Mouse (Mus musculus) kidney, postnatal 36 days (tissue): Measurements from ENCODE around the gene Cyp4f13.

Experiments used
- DNase-seq, 2 experiments: peaks; one replicate each; pipeline ENCODE4 v3.0.0; 2021 to 2022; ENCODE audit warnings: mixed read lengths in 2 of 2

The Cyp4f13 gene

DNA sequence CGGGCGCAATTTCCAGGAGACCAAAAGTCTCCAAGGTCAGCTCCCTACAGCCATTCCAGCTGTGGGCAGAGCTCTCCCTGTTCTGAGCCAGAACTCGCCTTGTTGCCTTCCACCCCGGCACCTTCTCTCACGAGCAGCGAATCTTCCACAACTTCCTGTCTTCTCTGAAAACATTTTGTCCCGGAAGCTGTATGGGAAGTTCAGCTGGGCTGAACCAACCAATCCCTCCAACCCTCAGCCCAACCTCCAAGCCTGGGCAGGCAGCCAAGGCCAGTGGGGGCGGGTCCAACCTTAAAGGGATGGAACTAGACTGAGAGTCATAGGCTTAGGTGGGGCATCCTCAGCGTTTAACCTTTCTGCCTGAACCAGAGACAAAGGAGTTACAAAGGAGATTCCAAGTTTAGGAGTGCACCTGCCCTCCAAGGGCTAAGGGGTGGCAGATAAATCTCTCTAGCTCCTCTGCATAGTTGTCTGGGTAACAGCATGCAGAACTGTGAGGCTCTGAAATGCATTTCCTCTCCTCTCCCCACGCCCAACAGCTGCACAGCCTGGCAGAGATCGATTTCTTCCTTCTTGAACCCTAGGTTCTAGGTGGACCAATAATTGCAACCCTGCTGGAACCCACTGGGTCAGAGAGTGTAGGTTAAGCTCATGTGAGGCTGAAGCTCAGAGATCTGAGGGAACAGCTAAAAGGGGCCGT lies at the start of gene Cyp4f13:
TSS of gene Cyp4f13 (minus strand) at position 188 of the 700 bp plus-strand sequence.
- DNase-seq = peak; percentile 98 to 100

DNA sequence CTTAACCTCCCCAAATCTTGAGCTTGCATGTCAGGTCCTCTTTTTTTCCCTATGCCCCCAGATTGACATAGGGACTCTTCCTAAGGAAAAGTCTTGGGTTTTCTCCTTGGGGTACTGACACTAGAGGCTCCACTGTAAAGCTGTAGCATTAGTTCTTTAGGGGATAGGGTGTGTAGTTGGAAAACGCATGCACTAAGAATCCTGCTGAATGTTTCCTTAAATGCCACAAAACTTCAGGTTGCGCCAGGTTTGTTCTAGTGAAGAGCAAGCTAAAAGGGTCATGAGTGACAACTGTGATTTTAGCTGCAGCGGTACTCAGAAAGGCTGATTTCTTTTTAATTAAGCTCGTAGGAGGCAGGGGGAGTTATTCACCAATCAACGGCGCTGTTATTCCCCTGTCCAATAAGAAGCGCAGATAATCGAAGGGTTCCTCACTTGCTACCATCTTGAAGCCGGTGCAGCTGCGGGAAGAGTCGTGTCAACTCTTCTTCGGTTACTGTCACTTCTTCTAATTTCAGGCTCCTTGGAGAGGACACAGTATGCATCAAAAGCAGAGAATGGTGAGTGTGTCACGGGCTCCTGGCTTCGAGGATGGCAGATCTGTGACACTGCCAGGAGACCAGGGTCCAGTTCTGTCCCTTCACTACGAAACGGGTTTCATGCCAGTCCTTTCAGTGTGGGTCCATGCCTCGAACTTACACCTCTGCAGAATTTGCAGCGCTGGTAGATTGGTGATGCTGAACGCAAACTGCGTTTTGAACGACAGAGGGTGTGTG lies 45.7 kb upstream of the Cyp4f13 start, which contains the start of gene Zfp952:
TSS of gene Zfp952 (plus strand) at position 431 of the 776 bp plus-strand sequence.
- peak; percentile 89 to 93 for DNase-seq

DNA sequence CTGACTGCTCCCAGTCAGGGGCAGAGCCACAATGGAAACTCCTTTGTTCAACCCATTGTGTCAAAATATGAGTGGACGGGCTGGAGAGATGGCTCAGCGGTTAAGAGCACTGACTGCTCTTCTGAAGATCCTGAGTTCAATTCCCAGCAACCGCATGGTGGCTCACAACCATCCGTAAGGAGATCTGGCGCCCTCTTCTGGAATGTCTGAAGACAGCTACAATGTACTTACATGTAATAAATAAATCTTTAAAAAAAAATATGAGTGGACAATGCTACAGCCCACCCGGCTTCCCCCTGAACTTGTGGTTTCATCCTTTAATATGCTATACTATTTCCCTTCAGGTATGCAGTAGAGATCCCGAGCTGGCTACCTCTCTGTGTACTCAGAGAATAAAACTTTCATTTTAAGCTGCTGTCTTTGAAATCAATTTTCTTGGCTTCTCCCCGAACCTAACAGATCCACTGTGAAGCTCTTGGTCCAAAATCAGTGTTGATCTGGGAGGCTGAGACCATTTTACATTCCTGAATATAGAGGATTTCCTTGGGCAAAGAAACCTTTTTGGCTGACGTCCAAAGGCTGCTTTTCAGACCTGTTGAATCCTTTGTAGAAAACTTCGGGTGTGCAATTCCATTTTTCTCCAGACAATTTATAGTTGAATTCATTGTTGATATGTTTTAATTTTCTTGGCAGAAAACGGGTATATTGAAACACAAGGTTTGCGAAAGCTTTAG lies 44.9 kb upstream of the Cyp4f13 start:
- DNase-seq = peak; percentile 7 to 36

DNA sequence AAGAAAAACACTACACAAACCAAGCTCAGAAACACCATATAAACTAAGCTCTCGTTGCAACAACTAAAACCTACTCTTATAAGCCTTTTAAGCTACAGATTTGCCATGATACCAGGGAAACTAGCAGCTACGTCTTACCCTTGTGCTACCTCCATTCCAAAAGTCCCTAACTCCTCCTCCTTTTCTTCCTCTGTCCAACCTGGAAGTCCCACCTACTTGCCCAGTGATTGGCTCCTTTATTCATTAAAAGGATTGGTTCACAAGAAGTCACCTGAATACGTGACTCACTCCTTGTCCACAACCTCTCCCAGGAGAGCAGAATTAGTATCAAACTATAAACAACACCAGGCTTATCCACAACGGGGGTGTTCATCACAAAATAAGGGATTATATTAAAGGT lies 39.1 kb upstream of the Cyp4f13 start:
- DNase-seq = no peak

DNA sequence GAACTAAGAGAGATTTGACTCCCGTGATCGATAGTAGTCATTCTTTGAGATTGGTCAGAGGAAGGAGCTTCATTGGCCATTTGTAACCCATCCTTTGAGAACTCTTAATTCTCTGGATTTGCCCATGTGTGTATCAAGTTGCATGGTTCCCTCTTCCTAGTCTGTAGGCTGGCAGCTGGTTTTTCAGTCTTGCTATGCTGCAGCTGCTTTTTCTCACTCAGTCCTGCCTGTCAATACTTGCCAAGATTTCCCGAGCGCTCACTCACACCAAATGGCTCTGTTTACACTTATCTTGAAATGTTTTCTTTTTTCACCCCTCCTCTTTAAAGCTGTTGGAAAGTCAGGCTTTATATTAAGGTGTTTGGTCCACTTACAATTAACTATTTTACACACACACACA lies 34.2 kb upstream of the Cyp4f13 start:
- no peak for DNase-seq

DNA sequence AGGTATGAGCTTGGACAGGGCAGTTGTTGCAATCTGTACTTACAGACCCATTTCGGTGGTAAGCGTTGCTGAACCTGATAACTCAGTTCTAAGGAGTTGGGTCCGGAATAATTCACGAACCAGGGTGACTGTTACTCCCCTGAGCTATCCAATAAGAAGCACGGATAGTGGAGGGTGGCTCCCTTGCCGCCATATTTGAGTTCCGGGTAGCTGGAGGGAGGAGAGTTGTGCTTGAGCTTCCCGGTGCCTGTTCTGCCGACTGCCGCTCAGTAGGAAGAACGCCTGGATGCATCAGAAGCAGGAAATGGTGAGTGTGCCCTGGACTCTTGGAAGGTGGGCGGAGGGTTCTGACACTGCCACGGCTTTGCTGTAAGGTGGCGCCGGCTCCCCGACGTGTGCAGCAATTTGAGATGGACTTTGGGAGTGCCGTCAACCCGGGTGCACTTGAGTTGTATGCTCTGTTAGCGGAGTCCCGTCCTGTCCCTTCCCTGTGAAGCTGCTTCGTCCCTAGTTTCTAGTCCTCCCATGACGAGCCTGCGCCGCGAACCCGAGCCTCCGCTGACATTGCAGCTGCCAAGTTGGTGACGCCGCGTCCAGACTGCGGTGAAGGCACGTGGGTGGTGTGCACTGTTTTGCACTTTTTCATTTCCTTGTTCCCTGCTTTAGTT lies 18.6 kb upstream of the Cyp4f13 start, which contains the start of gene Zfp472:
TSS of gene Zfp472 (plus strand) at position 192 of the 668 bp plus-strand sequence.
- peak; percentile 90 to 94 for DNase-seq

DNA sequence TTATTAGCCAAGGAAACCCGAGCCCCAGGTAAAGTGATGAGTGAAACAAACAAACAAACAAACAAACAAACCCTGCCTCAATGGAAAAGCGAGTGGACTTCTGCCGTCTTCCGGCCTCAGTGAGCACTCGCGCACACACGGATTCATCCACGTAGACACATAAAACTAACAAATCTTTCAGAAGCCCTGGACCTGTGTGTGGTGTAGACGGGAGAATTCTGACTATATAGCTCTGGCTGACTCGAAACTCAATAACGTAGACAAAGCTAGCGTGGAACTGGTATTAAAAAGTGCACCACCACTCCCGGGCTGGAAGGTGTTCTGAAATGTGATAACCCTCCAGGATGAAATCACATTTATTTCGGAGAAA lies 18.0 kb upstream of the Cyp4f13 start:
- peak in 1 of 2 experiments; percentile 43 for DNase-seq

DNA sequence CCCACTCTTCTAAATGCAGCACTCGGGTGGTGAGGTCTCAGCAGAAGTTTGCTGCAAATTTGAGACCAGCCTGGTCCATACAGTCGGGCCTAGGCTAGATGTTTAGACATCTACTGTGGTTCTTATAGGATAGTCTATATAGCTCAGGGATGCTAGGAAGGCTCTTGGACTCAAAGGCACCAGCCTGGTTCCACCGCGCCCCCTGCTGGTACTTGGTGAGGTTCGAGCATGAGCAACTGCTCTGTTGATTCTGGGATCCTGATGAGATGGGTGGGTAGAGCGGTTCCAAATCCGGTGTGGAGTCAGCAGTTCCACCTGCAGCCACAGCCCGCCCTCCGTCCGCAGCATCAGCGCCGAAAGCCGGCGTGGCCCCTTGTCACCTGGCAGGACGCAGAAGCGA lies 4.2 kb upstream of the Cyp4f13 start:
- peak; percentile 85 to 97 for DNase-seq

DNA sequence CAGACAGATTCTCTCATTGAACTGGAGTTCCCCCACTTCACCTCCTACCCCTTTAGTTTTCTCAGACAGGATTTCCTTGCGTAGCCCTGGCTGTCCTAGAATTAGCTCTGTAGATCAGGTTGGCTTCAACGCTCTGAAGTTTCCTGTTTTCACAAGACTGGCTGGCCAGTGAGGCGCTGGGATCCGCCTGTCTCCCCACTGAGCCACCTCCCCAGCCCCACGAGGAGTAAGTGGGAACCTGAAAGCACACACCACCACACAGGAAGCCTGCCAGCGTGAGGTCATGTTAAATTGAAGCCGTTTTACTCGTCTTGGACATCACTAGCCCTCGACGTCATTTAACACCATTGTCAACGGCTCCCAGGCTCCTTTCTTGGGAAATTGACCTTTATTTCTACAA lies 3.8 kb upstream of the Cyp4f13 start:
- no peak for DNase-seq

DNA sequence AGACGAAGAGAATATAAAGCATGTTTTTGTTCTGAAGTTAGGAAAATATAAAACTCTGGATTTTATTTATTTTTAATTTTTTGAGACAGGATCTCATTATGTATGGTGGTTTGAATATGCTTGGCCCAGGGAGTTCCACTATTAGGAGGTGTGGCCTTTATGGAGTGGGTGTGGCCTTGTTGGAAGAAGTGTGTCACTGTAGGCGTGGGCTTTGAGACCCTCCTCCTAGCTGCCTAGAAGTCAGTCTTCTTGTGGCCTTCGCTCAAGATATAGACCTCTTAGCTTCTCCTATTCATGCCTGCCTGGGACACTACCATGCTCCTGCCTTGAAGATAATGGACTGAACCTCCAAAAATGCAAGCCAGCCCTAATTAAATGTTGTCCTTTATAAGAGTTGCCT lies 2.9 kb upstream of the Cyp4f13 start:
- no peak for DNase-seq

DNA sequence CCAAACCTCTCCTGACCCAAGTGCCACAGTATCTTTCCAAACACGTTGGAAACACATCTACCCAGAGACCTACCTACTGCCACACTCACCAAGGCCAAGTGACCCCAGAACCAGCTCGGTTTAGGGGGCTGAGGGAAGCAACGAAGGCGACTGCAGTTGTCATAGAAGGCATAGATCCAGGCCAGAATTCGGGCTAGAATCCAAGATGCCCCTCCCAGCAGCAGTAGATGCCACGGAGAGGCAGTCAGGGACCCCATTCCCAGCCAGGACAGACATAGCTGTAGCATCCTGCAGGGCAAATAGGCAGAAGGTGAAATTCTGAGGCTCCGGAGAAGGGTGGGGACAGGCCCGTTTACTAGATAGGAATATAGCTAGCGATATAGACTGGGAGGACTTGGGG lies 486 bp downstream of the Cyp4f13 start:
- no peak for DNase-seq

DNA sequence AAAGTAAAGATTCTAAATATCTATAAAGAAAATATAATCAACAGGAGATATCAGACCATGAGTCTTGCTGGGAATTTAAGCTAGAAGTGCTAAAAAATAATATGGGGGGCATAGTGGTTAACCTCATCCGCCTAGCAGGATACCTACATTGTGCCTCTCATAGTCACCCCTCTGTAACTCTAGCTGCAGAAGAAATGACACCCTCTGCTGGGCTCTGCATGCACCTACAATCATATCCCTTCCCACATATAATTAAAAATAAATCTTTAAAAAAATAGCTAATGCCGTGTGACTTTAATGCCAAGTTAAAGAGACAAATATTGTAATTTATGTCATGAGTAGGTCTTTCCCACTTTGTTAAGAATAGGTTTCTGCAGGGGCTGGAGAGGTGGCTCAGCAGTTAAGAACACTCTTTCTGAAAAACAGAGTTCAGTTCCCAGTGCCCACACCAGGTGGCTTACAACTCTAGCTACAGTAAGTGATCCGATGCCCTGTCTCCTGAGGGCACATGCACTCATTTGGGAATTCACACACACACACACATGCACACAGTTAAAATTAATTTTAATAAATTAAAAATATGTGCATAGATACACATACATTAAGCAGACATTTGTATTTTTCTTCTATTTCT lies 2.7 kb downstream of the Cyp4f13 start:
- no peak for DNase-seq

DNA sequence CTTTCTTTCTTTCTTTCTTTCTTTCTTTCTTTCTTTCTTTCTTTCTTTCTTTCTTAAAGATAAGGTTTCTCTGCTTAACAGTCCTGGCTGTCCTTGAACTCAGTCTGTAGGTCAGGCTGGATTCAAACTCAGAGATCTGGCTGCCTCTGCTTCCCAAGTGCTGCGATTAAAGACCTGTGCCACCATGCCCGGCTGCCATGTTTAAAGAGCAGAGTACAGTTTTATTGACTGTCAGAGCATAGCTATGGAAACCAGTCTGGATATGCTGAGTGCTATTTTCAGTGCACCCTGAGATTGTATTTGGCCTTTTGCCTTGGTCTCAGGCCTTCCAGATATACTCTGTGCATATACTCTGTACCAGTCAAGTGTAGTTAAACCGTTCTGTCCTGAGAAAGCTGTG lies 3.5 kb downstream of the Cyp4f13 start:
- DNase-seq = no peak

DNA sequence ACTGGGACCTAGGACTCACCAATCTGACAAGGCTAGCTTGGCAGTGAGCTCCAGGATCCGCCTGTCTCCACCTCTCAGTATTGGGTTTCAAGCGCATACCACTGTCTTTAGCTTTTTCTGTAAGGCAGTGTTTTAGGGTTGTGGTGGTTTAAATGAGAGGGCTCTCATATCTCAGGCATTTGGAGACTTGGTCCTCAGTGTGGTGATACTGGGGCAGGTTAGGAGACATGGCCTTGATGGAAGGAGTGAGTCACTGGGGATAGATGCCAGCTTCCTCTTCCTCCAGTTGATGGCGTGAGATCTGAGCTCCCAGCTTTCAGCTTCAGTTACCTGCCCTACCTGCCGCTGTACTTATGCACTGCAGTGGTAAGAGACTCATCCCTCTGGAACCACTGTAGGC lies 7.4 kb downstream of the Cyp4f13 start:
- no peak for DNase-seq

DNA sequence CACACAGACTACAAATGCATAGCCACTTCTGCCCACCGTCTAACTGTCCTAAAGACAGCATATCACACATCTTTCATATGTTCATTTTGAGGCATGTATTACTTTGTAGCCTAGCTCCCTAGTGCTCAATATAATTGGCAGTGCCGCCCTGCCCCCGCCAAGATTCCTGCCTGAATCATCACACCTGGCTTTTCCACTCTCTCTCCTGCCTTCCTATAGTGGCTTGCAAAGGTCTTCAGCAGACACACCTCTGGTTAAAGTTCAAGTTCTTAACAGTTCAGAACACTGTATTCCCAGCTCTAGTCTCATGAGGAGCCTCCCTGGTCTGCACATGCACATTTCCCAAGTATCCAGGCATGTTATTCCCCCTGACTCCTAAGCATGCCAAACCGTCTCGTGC lies 19.4 kb downstream of the Cyp4f13 start:
- DNase-seq = no peak

DNA sequence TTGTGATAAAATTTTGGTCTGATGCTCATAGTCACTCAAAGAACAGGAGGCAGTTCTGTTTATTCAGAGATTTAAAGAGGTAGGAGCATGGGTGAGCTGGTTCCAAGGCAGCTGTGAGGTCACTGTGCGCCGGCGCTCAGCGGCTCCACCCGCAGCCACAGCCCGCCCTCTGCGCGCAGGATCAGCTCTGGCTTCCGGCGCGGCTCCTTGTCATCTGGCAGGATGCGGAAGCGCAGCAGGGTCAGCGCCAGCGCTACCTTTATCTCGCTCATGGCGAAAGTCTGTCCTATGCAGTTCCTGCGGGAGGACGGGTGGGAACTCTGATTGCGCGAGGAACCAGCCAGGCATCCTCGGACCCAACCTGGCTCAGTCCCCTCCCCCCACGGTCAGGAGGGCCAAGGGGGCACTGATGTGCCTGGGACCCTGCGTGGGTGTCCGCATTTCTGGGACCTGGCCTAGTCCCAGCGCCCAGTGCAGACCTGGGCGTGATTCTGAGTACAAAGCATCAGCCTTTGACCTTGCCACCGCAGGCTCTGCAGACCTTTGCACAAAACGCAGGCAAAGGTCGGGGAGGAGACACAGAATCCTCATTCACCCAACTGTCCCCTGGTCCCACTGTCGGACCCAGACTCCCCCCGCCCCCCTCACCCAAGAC lies 22.4 kb downstream of the Cyp4f13 start:
- peak; percentile 71 to 83 for DNase-seq

DNA sequence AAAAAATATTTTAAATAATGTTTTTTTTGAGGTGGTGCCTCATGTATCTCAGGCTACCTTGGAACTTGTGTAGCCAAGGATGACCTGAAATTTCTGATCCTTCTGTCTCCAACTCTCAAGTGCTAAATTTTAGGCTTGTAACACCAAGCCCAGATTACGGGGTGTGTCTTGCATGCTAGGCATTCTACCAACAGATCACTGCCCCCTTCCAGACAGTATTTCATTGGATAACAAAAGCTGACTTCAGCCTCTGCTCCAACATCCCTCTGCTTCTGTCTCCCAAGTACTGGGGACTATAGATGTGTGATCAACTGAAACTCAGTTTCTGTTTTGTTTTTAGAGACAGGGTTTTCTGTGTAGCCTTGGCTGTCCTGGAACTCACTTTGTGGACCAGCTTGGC lies 23.5 kb downstream of the Cyp4f13 start:
- DNase-seq = no peak

DNA sequence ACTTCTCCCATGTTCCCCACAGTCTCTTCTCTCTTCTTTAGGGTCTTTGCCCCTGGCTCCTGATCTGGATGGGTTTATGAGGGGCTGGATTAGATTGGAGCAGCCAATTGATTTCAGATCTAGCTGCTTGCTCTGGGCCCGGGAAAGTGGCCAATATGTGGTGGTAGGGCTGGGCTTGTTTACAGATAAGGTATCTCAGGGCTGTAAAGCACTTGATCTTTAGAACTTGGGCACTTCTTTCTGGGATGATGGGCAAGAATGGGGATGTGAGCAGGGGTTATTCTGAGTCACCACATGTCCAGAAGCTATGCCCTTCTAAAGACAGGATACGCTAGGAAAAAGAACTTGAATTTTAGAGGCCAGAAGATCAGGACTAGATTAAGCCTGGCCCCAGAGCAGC lies 28.1 kb downstream of the Cyp4f13 start:
- DNase-seq = no peak

DNA sequence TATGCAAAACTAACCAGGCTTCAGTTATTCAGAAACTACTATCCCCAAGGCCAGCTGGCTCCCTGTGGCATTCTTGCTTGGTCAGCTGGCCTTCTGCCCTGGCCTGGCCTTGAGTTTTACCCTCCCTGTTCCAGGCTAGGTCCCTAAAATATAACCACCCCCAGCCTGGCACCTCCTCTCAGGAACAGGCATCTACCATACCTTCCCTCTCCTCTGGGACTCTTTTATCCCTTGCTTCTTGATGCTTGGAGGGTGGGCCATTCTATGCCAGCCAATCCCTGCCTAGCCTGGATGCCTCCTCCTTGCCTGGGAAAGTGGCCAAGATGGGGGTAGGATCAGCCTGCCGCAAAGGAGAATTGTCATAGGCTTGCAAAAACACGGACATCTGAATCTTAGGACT lies 30.1 kb downstream of the Cyp4f13 start, which contains the start of gene Cyp4f14:
TSS of gene Cyp4f14 (minus strand) at position 212 of the 400 bp plus-strand sequence.
- peak; percentile 72 to 82 for DNase-seq

DNA sequence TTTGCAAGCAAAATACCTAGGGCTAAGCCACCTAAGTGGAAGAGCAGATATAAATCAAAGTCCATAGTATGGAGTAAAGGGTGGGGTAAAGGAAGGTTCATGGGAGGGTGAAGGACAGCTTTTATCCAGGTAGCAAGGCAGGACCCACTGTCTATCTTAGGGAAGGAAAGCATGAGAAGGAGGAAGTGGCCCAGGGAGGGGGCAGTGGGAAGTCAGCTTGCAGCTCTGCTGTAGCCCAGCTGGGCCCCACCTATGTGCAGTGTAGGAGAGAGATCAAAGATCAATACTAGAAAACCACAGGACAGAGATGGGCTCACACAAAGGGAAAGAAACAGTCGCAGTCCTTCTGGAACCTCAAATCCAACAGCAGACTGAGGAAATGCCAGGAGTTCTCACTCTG lies 31.1 kb downstream of the Cyp4f13 start:
- no peak for DNase-seq

DNA sequence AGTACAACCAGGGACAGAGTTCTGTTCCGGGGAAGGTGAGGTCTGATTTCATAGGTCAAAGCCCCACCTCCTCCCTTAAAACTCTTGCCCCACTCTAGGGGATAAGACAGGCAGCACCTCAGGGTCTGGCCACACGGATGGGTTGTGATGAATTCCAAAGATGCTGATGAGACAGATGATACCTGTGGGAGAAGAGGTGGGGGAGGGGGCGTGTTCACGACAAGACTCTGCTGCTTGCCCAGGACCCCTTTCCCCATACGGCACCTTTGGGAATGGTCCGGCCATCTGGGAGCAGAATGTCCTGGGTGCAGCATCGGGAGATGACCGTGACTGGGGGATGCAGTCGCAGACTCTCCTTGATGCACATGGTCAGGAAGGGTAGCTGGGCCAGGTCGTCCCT lies 41.0 kb downstream of the Cyp4f13 start:
- no peak for DNase-seq

DNA sequence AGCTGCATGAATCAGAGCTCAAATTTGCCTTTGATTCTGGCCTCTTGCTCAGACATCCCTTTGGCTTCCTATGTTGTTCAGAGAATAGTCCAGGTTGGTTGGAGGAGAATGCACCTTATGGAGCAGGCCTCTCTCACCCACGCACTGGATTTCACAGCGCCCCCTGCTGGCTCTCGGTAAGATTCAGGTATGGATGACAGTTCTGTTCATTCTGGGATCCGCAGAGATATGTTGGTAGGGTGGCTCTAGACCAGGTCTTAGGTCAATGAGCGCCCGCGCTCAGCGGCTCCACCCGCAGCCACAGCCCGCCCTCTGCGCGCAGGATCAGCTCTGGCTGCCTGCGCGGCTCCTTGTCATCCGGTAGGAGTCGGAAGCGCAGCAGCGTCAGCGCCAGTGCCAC lies 42.0 kb downstream of the Cyp4f13 start:
- peak; percentile 54 to 87 for DNase-seq
